Mouse (Mus musculus): ENCODE data around the gene Pthlh. TPM values are rescaled to one million over a fixed set of nuclear protein-coding genes. Genes with fewer than 3 reads are reported as not detected.

Gene Pthlh
- not detected in 2 replicates for total RNA-seq (2012; rRNA removed)
- not detected in 2 replicates for total RNA-seq (2014; rRNA removed)
- polyA plus RNA-seq (2012; ENCODE audit: insufficient read length, low read depth): not detected in 2 replicates

DNA sequence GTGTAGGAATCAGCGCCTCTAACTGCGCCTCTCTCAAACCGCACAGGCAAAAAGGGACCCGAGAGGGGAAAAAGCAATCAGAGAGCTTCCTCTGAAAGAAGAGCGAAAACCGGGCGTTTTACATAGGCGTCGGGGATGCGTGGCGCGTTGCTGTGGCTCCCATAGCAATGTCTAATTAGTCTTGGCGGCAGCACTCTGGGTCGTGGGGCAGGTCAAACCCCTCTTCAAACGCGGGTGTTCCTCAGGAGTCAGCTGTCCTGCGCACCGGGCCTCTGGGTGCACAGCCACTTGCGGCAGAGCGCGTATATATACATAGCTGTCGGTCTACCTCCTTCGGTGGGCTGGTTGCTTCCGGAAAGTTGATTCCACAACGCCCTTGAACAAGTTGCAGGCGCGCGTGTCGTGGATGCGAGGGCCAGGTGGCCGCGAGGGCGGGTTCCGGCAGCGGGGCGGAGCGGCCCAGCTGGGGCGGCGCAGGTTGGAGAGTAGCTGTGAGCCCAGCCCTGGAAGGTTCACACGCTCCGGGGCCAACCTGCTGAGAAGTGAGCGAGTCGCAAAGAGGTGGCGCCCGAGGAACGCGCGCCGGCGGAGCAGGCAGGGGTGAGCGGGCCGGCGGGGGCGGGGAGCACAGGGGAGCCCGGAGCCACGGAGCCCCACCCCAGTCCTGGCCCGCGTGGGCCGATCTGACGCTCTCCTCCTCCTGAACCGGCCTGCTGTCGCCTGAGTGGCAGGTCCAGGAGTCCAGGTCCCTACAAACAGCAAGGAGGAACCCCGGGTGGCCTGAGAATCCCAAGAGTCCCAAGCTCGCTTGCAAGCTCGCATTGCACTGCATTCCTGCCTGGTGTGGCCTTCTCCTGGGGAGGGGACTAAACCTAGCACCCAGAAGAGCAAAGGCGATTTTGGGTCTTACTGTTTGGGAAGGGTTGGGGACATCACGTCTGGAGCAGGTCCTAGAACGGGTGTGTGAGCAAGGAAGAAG, at the start of gene Pthlh:
Gene Pthlh (minus strand): TSS at position 597 of the 979 bp plus-strand sequence.
- peaks cover 0 to 4% of the 10 kb centered on the region in 2 experiments; a peak in 1 of 4 replicates for H3K4me1 ChIP-seq (ENCODE audit: control insufficient read depth in 1 of 2, insufficient read depth in 2 of 2)
- peak within 1 kb of the TSS; percentile 46 for H3K4me2 ChIP-seq (ENCODE audit: insufficient read depth, low read depth, poor library complexity, severe bottlenecking)
- no peaks in the 10 kb centered on the region for H3K9me3 ChIP-seq (replicated peaks; ENCODE audit: low read length)
- in situ Hi-C loops (cut with MboI; ENCODE audit: low pct_ligation_motif_present, low pct_unique_long_range_greater_than_20kb, low sequenced_read_pairs) (no loop called here), dilution Hi-C loops (cut with MboI; ENCODE audit: extremely low pct_ligation_motif_present, extremely low pct_unique_long_range_greater_than_20kb, low sequenced_read_pairs) (no loop called here)
- peak within 1 kb of the TSS in 1 of 3 experiments; percentile 15 for H3K4me3 ChIP-seq (replicated peaks in 1 of 3; ENCODE audit: low read depth in 2 of 3, low read length in 2 of 3, poor library complexity in 1 of 3)
- no peak within 1 kb of the TSS for H3K27ac ChIP-seq (ENCODE audit: insufficient read depth, low read depth)
- H3K36me3 ChIP-seq (replicated peaks in 1 of 2; ENCODE audit: control insufficient read depth in 1 of 2, insufficient read depth in 1 of 2, low read length in 1 of 2): no peaks in the 10 kb centered on the region
- TF ChIP-seq CTCF (conservative IDR thresholded peaks at IDR 0.05 in 1 of 2, IDR thresholded peaks at IDR 0.05 in 1 of 2; ENCODE audit: low read depth in 2 of 2, low read length in 2 of 2) (peak in 1 of 2 experiments; percentile 39; a peak in 2 of 4 replicates), RAD21 (IDR thresholded peaks at IDR 0.05; ENCODE audit: low read depth, low read length) (peak; percentile 26), JUND (conservative IDR thresholded peaks at IDR 0.05; ENCODE audit: low read depth, low read length) (no peak), SMC3 (IDR thresholded peaks at IDR 0.05; ENCODE audit: low read depth, low read length) (peak; percentile 28; the same call in 1 of the 2 replicates)
- DNase-seq (ENCODE audit: extremely low read depth): peak; percentile 6
- H3K27me3 ChIP-seq (replicated peaks): no peaks in the 10 kb centered on the region
- H3K9ac ChIP-seq (ENCODE audit: insufficient read depth, low read depth): no peak within 1 kb of the TSS
- H3K79me2 ChIP-seq (replicated peaks; ENCODE audit: control insufficient read depth, extremely low read depth, insufficient read depth, poor library complexity, severe bottlenecking): no peaks in the 10 kb centered on the region

DNA sequence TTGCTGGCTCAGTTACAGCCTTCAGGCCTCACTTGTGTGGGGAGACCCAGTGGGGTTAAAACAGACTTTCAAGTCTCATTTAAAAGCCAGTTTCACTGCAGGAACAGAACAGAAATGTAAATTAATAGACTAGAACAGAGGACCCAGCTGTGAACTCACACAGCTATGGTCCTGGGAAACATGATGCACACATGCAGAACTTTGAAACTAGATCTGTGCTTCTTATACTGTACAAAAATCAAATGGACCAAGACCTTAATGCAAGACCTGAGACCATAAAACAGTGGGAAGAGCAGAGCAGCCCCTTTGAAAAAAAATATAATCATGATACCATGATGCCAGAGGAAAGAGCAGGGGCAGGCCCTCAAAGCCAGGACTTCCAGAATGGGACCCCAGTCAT, 49.3 kb upstream of the Pthlh start:
- Histone ChIP-seq H3K9ac (ENCODE audit: insufficient read depth, low read depth) (no peak overlapping the region), H3K4me2 (ENCODE audit: insufficient read depth, low read depth, poor library complexity, severe bottlenecking) (no peak overlapping the region), H3K4me1 (ENCODE audit: control insufficient read depth in 1 of 2, insufficient read depth in 2 of 2) (no peaks in the 10 kb centered on the region), H3K27ac (ENCODE audit: insufficient read depth, low read depth) (no peak overlapping the region), H3K79me2 (replicated peaks; ENCODE audit: control insufficient read depth, extremely low read depth, insufficient read depth, poor library complexity, severe bottlenecking) (no peaks in the 10 kb centered on the region), H3K27me3 (replicated peaks) (no peaks in the 10 kb centered on the region), H3K4me3 (replicated peaks in 1 of 3; ENCODE audit: low read depth in 2 of 3, low read length in 2 of 3, poor library complexity in 1 of 3) (no peak overlapping the region), H3K36me3 (replicated peaks in 1 of 2; ENCODE audit: control insufficient read depth in 1 of 2, insufficient read depth in 1 of 2, low read length in 1 of 2) (no peaks in the 10 kb centered on the region), H3K9me3 (replicated peaks; ENCODE audit: low read length) (no peaks in the 10 kb centered on the region)
- dilution Hi-C loops (cut with MboI; ENCODE audit: extremely low pct_ligation_motif_present, extremely low pct_unique_long_range_greater_than_20kb, low sequenced_read_pairs): no loop called here
- TF ChIP-seq ZC3H11A (IDR thresholded peaks at IDR 0.05; ENCODE audit: low read depth, low read length): no peak
- no peak for TF ChIP-seq BHLHE40 (IDR thresholded peaks at IDR 0.05; ENCODE audit: low read depth, low read length)
- in situ Hi-C loops (cut with MboI; ENCODE audit: low pct_ligation_motif_present, low pct_unique_long_range_greater_than_20kb, low sequenced_read_pairs): no loop called here
- no peak for DNase-seq (ENCODE audit: extremely low read depth)

DNA sequence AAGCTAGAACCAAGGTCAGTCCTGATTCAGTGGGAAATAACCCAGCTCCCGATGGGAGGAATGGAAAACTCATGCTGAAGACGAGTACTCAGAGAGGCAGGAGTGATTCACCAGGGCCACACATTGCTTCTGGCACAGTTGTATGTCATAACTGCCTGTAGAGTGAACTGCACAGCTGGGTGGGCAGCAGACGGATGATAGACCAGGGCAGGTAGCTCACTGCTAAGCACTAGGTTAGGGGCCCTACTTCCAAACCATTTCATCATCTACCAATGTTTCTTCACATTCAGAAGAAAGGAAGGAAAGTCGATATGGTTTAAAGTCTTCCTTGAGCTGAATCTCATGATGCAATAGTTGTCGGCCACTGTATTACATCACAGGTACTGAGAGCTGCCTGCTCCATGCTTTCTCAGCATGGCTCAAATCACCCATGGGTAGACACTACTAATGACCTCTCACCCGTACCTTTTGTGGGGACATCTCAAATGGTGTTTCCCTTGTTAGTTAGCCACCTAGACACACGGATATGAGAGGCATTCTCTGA, 46.5 kb upstream of the Pthlh start:
- Histone ChIP-seq H3K36me3 (replicated peaks in 1 of 2; ENCODE audit: control insufficient read depth in 1 of 2, insufficient read depth in 1 of 2, low read length in 1 of 2) (no peaks in the 10 kb centered on the region), H3K27ac (ENCODE audit: insufficient read depth, low read depth) (no peak overlapping the region), H3K9me3 (replicated peaks; ENCODE audit: low read length) (no peaks in the 10 kb centered on the region), H3K27me3 (replicated peaks) (no peaks in the 10 kb centered on the region), H3K4me1 (ENCODE audit: control insufficient read depth in 1 of 2, insufficient read depth in 2 of 2) (no peaks in the 10 kb centered on the region), H3K4me2 (ENCODE audit: insufficient read depth, low read depth, poor library complexity, severe bottlenecking) (no peak overlapping the region), H3K79me2 (replicated peaks; ENCODE audit: control insufficient read depth, extremely low read depth, insufficient read depth, poor library complexity, severe bottlenecking) (no peaks in the 10 kb centered on the region), H3K4me3 (replicated peaks in 1 of 3; ENCODE audit: low read depth in 2 of 3, low read length in 2 of 3, poor library complexity in 1 of 3) (no peak overlapping the region), H3K9ac (ENCODE audit: insufficient read depth, low read depth) (no peak overlapping the region)
- in situ Hi-C loops (cut with MboI; ENCODE audit: low pct_ligation_motif_present, low pct_unique_long_range_greater_than_20kb, low sequenced_read_pairs): no loop called here
- no peak for DNase-seq (ENCODE audit: extremely low read depth)
- TF ChIP-seq E2F4 (IDR thresholded peaks at IDR 0.05; ENCODE audit: insufficient replicate concordance, low read depth, low read length) (no peak), RCOR1 (conservative IDR thresholded peaks at IDR 0.05; ENCODE audit: low read depth, low read length) (no peak), ZNF384 (IDR thresholded peaks at IDR 0.05; ENCODE audit: low read depth, low read length) (no peak), ZMIZ1 (IDR thresholded peaks at IDR 0.05; ENCODE audit: low read depth, low read length) (no peak), MEF2A (IDR thresholded peaks at IDR 0.05; ENCODE audit: borderline replicate concordance, low read depth, low read length) (no peak)
- dilution Hi-C loops (cut with MboI; ENCODE audit: extremely low pct_ligation_motif_present, extremely low pct_unique_long_range_greater_than_20kb, low sequenced_read_pairs): no loop called here
